19 mouse cellular contexts compared by ENCODE assay signal in the genomic region with DNA sequence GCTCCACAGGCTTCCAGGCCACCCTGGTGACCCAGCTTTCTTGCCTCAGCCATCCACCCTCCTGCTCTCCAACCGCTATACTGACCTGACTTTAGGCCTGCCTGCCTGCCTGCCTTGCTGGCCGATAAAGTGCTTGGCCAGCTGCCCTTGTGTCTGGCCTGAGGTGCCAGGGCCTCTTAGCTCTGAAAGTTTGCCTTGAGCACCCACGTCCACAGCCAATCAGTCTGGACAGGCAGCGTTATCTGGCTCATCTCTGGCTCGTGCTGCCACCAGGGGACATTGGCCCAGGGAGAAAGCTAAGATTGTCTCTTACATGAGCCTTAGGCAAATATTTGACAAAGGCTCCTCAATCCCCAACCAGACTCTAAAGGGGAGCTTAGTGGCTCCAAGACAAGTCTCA.
DNase-seq lines count a peak whose midpoint lies in the region; ATAC-seq and TF ChIP-seq lines count a peak whose summit lies in the region.
"Had no signal": no experiment of that assay in that cellular context is flagged by ENCODE, and none has a peak within 500 bp of the region (broad histone marks: within the 10 kb centered on the region; RNA-seq: fewer than 3 reads in every experiment).

No protein-coding gene starts in this region.

- no peak for TF ChIP-seq POLR2A in kidney, adult 2 months (IDR thresholded peaks at IDR 0.05; ENCODE audit: low read depth, low read length)

- WGBS in kidney, adult 2 months, result 75% methylated on average over 5 of the region's 5 CpGs
- 74% methylated on average over 5 of the region's 5 CpGs for WGBS in kidney, embryonic 16.5 days
- WGBS in embryonic facial prominence, embryonic 15.5 days, result 59% methylated on average over 5 of the region's 5 CpGs
- 81% methylated on average over 5 of the region's 5 CpGs for WGBS in hindbrain, embryonic 13.5 days

- DNase-seq in adrenal gland, adult 2 months, result peak; percentile 27
- DNase-seq in adrenal gland, adult 8-10 months, result no peak
- peak; percentile 15 for DNase-seq in kidney, adult 2 months
- DNase-seq in heart, postnatal 4 days, result peak; percentile 53
- no peak for DNase-seq in Muller cell, postnatal 12 days (ENCODE audit: inconsistent ontology term)
- DNase-seq: cerebellum, adult 18-20 months; embryo, embryonic 11 days; forebrain, postnatal 0 days; gastrocnemius, postnatal 25 days had no signal

- ATAC-seq in kidney, embryonic 16.5 days (ENCODE audit: low FRiP score, low TSS enrichment), result no peak
- 0 out of 2 replicates have a peak, but pooled peaks have one; percentile 29 for ATAC-seq in embryonic facial prominence, embryonic 15.5 days (ENCODE audit: insufficient number of reproducible peaks, low FRiP score, low TSS enrichment, low read depth)
- ATAC-seq in hindbrain, embryonic 13.5 days (ENCODE audit: low FRiP score), result no peak
- ATAC-seq: forebrain, postnatal 0 days; hindbrain, postnatal 0 days; midbrain, embryonic 16.5 days had no signal

- no peaks in the 10 kb centered on the region for H3K9me3 ChIP-seq in kidney, embryonic 16.5 days (ENCODE audit: low read length)
- H3K9me3 ChIP-seq in embryonic facial prominence, embryonic 15.5 days (replicated peaks), result no peaks in the 10 kb centered on the region
- no peaks in the 10 kb centered on the region for H3K9me3 ChIP-seq in hindbrain, embryonic 13.5 days

- no peak overlapping the region for H3K9ac ChIP-seq in kidney, embryonic 16.5 days (replicated peaks; ENCODE audit: low read length)
- no peak overlapping the region for H3K9ac ChIP-seq in embryonic facial prominence, embryonic 15.5 days
- no peak overlapping the region for H3K9ac ChIP-seq in hindbrain, embryonic 13.5 days
- H3K9ac ChIP-seq: forebrain, postnatal 0 days had no signal

- H3K4me3 ChIP-seq in kidney, adult 2 months (ENCODE audit: insufficient read depth, low read depth, low read length), result no peak overlapping the region
- H3K4me3 ChIP-seq in kidney, embryonic 16.5 days (ENCODE audit: low read length), result no peak overlapping the region
- H3K4me3 ChIP-seq in embryonic facial prominence, embryonic 15.5 days (replicated peaks), result no peak overlapping the region
- no peak overlapping the region for H3K4me3 ChIP-seq in hindbrain, embryonic 13.5 days
- H3K4me3 ChIP-seq: erythroblast, embryonic 14.5 days; layer of hippocampus, adult 2 months; left cerebral cortex, adult 2 months had no signal

- H3K27me3 ChIP-seq in kidney, adult 2 months (replicated peaks; ENCODE audit: control insufficient read depth, insufficient read depth, low read length), result no peaks in the 10 kb centered on the region
- no peaks in the 10 kb centered on the region for H3K27me3 ChIP-seq in kidney, embryonic 16.5 days (ENCODE audit: insufficient read depth, low read length)
- no peaks in the 10 kb centered on the region for H3K27me3 ChIP-seq in embryonic facial prominence, embryonic 15.5 days
- no peaks in the 10 kb centered on the region for H3K27me3 ChIP-seq in hindbrain, embryonic 13.5 days

- H3K36me3 ChIP-seq in kidney, adult 2 months (ENCODE audit: control insufficient read depth, insufficient read depth, low read length), result no peaks in the 10 kb centered on the region
- no peaks in the 10 kb centered on the region for H3K36me3 ChIP-seq in kidney, embryonic 16.5 days (ENCODE audit: insufficient read depth, low read length)
- no peaks in the 10 kb centered on the region for H3K36me3 ChIP-seq in embryonic facial prominence, embryonic 15.5 days
- H3K36me3 ChIP-seq in hindbrain, embryonic 13.5 days, result no peaks in the 10 kb centered on the region

- 0 out of 2 replicates have a peak, but pooled peaks cover 2% of the 10 kb centered on the region for H3K4me1 ChIP-seq in kidney, adult 2 months (ENCODE audit: control insufficient read depth, insufficient read depth, low read length)
- H3K4me1 ChIP-seq in kidney, embryonic 16.5 days (ENCODE audit: insufficient read depth, low read length), result peaks cover 11% of the 10 kb centered on the region
- peaks cover 8% of the 10 kb centered on the region for H3K4me1 ChIP-seq in embryonic facial prominence, embryonic 15.5 days
- H3K4me1 ChIP-seq in hindbrain, embryonic 13.5 days (replicated peaks), result peaks cover 6% of the 10 kb centered on the region

- H3K4me2 ChIP-seq in kidney, embryonic 16.5 days (replicated peaks; ENCODE audit: low read depth, low read length), result no peak overlapping the region
- H3K4me2 ChIP-seq in embryonic facial prominence, embryonic 15.5 days (replicated peaks), result no peak overlapping the region
- H3K4me2 ChIP-seq in hindbrain, embryonic 13.5 days, result no peak overlapping the region
- H3K4me2 ChIP-seq: liver, embryonic 11.5 days had no signal

- no peak overlapping the region for H3K27ac ChIP-seq in kidney, adult 2 months (ENCODE audit: insufficient read depth, low read depth, low read length)
- no peak overlapping the region for H3K27ac ChIP-seq in kidney, embryonic 16.5 days (ENCODE audit: low read length)
- H3K27ac ChIP-seq in embryonic facial prominence, embryonic 15.5 days (replicated peaks), result no peak overlapping the region
- H3K27ac ChIP-seq in hindbrain, embryonic 13.5 days, result no peak overlapping the region
- H3K27ac ChIP-seq: hindbrain, postnatal 0 days; layer of hippocampus, adult 2 months; left cerebral cortex, adult 2 months; macrophage had no signal

- no peak for TF ChIP-seq CTCF in kidney, adult 2 months (conservative IDR thresholded peaks at IDR 0.05; ENCODE audit: insufficient read depth, insufficient read length, low read depth, low read length)

Comparison
In these comparisons a context has a peak if more than half of its experiments do, and no peak if none do; other contexts are left out.
1. DNase-seq: peak in adrenal gland, adult 2 months (single experiment), kidney, adult 2 months (single experiment) and heart, postnatal 4 days (single experiment); none in adrenal gland, adult 8-10 months (single experiment) and Muller cell, postnatal 12 days (single experiment).